Mouse (Mus musculus) lung, postnatal 4 days (tissue): ENCODE data around the gene Traf1.
A peak's percentile ranks its signal among the peaks of the same experiment; 100 is the strongest.

Experiments
- DNase-seq, 2 experiments: peaks; one replicate each; pipeline ENCODE4 v3.0.0; 2021

Traf1 gene

DNA sequence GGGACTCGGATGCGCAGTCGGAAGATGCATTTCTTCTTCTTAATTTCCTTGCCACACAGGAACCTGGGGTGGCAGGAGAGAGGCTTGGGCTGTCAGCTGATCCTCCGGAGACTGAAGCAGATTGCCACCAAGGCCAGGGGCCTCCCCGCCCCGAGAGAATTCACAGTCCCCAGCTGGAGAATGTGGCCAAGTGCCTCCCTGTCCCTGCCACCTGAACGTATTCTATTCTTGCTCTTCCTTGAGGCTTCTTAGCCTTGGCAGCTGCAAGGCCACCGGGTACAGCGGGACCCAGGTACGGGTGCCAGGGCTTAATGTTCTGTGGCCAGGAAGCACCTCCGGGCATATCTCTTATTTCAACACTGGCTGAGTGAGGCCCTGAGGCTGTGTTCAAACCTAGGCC lies 61.9 kb downstream of the Traf1 start:
- no peak for DNase-seq

DNA sequence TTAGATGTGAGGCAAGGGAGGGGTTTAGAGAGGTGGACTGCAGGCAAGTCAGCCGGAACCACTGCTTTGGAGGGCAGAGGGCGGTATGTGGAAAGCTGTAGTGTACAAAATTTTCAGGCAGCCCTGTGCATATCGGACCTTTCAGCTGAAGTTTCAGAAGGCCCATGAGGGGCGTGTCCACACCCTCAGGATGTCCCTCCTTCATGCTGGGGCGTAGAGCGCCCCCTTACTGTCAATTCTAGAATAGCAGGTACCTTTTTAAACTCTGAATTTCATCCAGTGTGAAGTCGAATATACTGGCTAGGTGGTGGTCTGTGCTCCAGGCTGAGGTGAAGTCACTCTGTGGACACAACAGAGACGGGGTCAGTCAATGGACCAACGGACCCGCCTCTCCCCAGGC lies 63.8 kb downstream of the Traf1 start:
- peak; percentile 69 to 71 for DNase-seq

DNA sequence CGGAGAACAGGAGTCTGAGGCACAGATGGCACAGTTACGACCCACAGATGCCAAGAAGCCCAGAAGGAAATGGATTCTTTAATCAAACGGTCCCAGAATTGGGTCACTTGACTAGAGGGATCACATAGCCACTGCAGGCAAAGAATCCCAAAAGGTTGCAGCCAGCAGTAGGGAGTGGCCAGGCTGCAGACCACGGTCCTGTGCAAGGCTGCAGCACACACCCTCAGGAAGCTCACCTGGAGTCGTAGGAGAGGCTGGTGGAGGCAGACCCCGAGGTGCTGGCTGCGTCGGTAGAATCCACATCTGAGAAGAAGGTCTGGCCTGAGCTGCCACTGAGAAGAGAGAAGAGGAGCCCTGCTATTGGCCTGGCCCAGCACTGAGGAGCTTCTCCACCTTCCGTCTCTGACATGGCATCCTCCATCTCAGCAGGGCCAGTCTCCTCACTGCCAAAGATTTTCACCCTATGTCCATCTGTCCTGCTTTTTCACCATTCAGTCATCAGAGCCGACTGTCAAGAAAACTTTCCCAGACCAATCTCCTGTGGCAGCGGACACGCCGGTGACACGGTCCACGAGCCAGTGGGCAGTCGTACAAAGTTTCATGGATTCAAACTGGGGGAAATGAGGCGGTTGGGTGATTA lies 64.6 kb downstream of the Traf1 start:
- no peak for DNase-seq

DNA sequence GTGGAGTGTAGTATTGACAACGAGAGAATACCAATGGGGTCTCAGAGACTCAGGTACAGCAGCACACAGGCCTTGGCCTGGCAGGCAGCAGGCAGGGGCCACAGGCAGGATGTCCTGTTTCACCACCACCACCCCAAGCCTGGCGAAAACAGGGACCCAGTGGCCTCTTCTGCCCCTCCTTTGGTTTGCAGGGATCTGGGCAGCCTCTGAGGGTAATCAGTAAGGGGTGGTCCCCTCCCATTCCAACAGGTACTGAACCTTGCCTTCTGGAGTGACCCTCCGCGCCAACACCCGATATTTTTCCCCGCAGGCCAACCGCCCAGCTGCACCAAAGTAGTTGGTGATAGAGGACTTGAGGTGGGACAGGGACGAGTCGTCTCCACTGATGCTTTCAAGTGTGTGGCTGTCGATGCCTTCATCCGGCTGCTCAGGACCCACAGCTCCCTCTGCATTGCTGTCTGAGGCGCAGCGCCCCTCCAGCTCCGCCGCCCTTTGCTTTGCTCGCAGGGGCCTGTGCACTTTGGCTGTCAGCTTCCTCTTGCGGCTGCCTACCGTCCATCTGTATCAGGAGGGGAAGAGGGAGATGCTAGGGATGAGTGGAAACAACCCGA lies 66.0 kb downstream of the Traf1 start:
- no peak for DNase-seq

- DNase-seq, result no peak
Observed at GRCm38 (mm10) chr2:34893950-34894349, 67.6 kb downstream of the Traf1 start.
